Mouse (Mus musculus) stomach, adult 2 months (tissue): Measurements from ENCODE around the gene Zswim8. TPM values are rescaled to one million over a fixed set of nuclear protein-coding genes. Genes with fewer than 3 reads are reported as not detected.

Experiments used
- polyA plus RNA-seq: library from polyadenylated mRNA; depleted of rRNA; stranded (reverse); fragments of >200 nt; gene quantifications from 2 replicates; pipeline ENCODE4 v1.2.3, GENCODE M21; 2012; rRNA removed

Gene Zswim8
- polyA plus RNA-seq = 97.5 and 98.3 TPM in 2 replicates

DNA sequence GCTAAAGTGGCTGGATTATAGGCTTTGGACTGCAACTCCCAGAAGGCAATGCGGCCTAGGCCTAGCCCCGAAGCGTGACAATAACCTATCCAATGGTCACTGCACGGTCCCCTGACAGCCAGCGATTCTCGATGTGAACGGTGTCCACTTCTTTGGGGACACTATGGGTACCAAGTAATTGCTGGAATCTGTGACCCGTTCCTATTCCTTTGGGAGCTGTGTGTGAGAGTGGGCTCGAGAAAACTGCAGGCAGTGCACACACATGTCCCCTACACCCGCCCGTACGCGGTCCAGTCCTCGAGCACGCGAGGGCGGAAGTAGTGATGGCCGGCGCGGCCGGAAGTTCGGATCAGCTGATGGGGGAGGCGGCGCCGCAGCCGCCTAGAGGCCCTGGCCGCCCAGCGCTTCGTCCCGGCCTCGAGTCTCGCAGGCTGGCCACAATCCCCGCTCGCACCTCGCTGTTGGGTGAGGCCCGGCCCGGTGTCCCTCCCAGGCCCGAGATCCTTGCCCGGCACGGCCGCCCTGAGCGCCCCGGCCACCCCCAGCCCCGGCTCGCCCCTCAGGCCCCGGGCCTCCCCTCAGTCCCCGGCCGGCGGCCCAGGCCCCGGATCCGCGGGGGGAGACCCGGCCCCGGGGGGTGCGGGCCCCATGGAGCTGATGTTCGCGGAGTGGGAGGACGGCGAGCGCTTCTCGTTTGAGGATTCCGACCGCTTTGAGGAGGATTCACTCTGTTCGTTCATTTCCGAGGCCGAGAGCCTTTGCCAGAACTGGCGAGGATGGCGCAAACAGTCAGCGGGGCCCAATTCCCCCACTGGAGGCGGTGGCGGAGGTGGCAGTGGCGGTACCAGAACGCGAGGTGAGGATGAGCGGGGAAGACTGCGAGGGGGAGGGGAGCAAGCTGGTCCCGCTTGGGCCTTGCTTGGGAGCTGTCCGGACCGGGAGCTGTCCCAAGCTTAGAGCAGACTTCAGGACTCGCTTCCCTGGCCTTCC is at the start of gene Zswim8:
Gene Zswim8, plus strand, starts transcription at position 352 of the 990 bp plus-strand sequence.

DNA sequence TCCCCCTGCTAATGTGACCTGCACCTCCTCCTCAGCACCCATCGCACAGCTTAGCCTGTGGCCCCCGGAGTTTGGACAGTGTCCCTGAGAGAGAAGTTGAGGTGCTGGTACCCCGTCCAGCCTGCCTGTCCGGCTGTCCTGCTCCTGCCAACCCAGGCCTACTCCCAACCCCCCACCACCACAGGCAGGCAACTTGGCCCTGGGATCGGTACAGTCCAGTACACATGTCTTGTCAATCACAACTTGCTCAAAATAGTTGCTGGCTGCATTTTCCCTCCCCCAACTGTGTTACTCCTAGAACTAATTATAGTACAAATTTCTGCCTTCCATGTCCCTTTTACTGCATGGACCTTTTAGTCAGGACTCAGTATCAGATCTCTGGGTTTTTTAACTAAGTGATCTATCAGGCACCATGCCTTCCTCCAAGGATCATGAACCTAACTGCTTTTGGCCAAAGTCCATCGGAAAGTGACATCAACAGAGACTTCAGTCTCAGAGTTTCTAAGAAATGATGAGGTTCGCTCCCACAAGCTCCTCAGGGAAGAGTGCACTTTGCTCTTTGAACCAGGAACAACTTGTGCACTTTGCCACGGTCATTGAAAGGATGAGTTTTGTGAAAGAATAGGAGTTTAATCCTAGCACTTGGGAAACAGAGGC is 39.1 kb upstream of the Zswim8 start, which contains the start of gene Synpo2l:
Gene Synpo2l, minus strand, starts transcription at position 201 of the 657 bp plus-strand sequence.

DNA sequence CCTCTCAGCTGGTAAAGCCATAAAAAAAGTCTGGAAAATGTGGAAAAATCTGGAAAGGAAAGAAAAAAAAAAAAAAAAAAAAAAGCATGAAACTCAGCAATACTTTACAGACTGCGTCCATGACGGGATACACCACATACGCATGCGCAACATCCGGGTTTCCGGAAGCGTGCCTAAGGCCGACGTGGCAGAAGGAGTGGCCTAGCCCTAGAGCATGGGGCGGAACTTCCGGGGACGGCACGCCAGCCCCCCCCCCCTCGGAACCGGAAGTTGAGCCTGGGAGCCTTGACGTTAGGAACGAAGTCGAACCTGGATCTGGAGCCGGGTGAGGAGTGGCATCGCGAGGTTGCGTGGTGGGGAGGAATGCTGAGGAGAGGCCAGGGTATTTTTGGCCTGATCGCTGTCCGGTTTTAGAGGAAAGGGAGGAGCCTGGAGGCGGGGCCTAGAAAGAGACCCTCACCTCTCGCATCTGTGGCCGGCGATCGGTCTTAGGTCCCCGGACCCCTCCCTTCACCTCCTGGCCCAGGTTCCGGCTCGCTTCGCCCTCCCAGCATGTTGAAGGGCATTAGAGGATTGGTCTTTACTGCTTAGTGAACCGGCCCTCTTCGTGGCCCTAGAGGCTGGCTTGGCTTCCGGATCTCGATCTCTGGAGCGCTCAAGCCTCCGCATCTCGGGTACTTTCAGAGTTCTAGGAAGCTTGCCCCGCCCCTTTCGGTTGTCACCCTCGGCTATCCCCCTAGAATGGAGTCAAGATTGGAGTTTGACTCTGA is 33.1 kb upstream of the Zswim8 start, which contains the start of gene Sec24c:
Gene Sec24c, plus strand, starts transcription at position 245 of the 770 bp plus-strand sequence.

DNA sequence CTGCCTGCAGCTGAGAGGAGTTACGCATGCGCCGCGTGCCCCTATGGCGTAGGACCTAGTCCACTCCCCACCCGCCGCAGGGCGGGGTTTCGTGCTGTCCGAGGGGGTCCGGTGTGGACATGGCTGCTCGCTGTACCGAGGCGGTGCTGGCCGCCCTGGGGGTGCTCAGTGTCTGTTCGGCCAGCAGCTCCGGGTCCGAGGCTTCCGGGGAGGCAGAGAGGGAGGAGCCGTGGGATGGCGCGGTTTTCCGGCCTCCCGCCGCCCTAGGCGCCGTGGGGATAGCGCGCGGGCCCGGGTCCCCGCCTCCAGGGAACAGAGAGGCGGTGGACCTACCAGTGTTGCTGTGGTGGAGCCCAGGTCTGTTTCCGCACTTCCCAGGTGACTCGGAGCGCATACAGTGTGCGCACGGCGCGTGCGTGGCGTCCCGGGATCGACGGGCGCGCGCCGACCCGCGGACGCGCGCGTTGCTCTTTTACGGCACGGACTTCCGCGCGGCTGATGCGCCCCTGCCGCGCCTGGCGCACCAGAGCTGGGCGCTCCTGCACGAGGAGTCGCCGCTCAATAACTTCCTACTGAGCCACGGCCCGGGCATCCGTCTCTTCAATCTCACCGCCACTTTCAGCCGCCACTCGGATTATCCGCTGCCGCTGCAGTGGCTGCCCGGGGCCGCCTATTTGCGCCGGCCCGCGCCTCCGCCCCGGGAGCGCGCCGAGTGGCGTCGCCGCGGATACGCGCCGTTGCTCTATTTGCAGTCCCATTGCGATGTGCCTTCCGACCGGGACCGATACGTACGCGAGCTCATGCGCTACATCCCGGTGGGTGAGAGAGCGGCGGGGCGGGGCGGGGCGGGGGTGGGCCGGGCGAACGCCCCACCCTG is 12.2 kb upstream of the Zswim8 start, which contains the start of gene Fut11:
Gene Fut11, plus strand, starts transcription at position 85 of the 877 bp plus-strand sequence.

DNA sequence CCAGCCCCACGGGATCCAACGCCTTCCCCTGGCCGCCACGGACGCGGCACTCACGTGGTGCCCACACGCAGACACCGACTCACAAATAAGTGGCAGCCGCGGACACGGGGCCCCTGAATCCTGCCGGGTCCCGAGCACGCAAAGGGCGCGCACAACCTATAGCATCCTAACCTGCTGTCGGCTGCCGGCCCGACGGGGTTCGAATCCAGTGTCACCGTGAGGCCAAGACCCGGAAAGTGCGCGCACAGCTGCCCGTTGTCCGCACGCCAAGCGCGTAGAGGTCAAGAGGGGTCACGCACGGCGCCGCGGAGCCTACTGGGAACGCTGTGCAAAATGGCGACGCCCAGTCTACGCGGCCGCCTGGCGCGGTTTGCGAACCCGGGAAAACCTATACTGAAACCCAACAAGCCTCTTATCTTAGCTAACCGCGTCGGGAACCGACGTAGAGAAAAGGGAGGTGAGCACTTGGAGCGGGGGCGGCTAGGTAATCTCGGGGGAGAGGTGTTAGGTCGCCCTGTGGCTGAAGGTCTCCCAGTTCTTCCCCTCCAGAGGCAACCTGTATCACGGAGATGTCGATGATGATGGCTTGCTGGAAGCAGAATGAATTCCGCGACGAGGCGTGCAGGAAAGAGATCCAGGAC is 4.5 kb upstream of the Zswim8 start, which contains the start of gene Chchd1:
Gene Chchd1, plus strand, starts transcription at position 266 of the 641 bp plus-strand sequence.

DNA sequence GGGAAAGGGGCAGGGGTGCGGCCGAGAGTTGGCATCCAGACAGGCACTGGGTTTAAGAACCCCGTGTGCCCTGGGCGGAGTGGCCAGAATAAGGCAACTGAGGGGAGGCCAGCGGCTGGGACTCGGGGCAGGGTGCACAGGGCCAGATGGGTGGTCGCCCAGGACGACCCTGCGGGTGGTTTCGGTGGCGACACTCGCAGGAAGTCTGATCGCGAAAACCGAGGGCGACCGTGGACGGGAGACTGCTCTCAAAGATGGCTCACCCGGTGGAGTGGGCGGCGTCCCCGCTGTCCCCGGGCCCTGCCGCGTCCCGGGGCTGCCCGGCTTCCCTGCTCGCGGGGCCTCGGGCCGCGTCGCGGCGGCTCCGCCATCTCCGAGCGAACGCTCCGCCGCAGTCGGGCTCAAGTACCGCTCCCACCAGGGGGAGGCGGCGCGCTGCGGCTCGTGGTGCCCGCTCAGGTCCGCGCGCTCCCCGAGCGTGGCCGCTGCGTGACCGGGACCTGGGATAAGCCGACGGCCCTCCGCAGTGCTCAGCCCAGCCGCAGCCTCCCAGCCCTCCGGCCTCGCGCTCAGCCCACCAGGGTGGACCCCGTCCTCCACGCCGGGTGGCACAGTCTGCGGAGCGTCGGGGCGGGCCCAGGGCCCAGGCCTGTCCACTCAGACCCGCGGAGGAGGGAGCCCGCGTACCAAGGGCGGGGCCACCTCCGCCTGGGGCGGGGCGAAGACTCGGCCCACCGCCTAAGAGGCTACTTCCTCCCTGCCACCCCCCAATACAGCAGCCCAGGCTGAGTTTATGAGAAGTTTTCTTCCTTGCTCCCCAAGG is 26.8 kb downstream of the Zswim8 start, which contains the start of gene Ndst2:
Gene Ndst2, minus strand, starts transcription at position 611 of the 823 bp plus-strand sequence.

Other genes with a start within 250 kb of the Zswim8 start
- gene Anxa7, start 227.4 kb upstream of the Zswim8 start, polyA plus RNA-seq = 67.7 and 69.2 TPM in 2 replicates
- 0.05 and 0.18 TPM in 2 replicates for gene Mss51, start 210.7 kb upstream of the Zswim8 start, polyA plus RNA-seq
- gene Ppp3cb, start 161.0 kb upstream of the Zswim8 start, polyA plus RNA-seq = 0.71 and 1.4 TPM in 2 replicates
- 2.3 and 3.7 TPM in 2 replicates for gene Usp54, start 66.5 kb upstream of the Zswim8 start, polyA plus RNA-seq
- 2.5 and 4.2 TPM in 2 replicates for gene Myoz1, start 51.0 kb upstream of the Zswim8 start, polyA plus RNA-seq
- gene Synpo2l, start 39.2 kb upstream of the Zswim8 start, polyA plus RNA-seq = 0.51 and 1.4 TPM in 2 replicates
- 79.9 and 86.1 TPM in 2 replicates for gene Sec24c, start 33.2 kb upstream of the Zswim8 start, polyA plus RNA-seq
- 6.0 and 12.6 TPM in 2 replicates for gene Fut11, start 12.6 kb upstream of the Zswim8 start, polyA plus RNA-seq
- gene Chchd1, start 4.5 kb upstream of the Zswim8 start, polyA plus RNA-seq = 2.7 and 3.3 TPM in 2 replicates
- 13.8 and 17.6 TPM in 2 replicates for gene Ndst2, start 27.0 kb downstream of the Zswim8 start, polyA plus RNA-seq
- gene Camk2g, start 86.5 kb downstream of the Zswim8 start, polyA plus RNA-seq = 15.2 and 19.8 TPM in 2 replicates
- gene Plau, start 129.1 kb downstream of the Zswim8 start, polyA plus RNA-seq = 1.3 and 2.9 TPM in 2 replicates
- 15.3 and 21.8 TPM in 2 replicates for gene Vcl, start 221.8 kb downstream of the Zswim8 start, polyA plus RNA-seq